Mouse (Mus musculus) mature B cell (primary cell): ENCODE results near the gene Pcx.
"Not testable (repeated sequence)": the region's sequence is repeated elsewhere in the genome, so short reads cannot be mapped to it uniquely, and the experiment has no call there.

Experiments used
- in situ Hi-C: fragments of 300-500 bp; cut with MboI; formaldehyde crosslinking; loops from 2 replicates; pipeline ENCODE4 v1.14.3; 2019

Gene Pcx

DNA sequence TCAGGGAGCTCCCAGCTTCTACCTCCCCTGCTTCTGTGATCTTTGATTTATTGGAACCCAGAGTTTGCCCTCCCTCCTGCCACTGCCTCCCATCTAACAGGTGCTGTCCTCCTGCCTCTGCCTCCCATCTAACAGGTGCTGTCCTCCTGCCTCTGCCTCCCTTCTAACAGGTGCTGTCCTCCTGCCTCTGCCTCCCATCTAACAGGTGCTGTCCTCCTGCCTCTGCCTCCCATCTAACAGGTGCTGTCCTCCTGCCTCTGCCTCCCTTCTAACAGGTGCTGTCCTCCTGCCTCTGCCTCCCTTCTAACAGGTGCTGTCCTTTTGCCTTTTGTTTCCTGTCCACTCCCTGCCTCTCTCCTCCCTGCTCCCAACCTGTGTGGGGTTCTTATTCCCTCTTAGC, 76.5 kb downstream of the Pcx start:
- in situ Hi-C loops: not testable (repeated sequence)

DNA sequence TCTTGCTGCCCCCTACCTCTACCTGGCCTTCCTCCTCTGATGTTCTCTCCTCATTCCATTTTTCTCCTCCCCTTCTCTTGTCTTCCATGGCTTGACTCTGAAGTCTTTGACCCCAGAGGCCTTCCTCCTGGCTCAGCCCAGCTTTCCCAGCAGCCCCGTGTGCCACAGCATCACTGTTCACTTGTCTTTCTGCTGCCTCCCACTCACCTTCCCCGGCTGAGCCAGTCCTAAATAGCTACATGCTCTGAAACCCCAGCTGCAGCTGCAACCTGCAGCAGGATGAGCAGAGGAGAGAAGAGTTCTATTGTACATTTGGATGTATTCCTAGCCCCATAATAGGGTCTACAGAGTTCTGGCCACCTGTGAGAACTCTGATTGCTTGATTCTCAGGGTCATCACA, 77.2 kb downstream of the Pcx start:
- in situ Hi-C loops: no loop called here

DNA sequence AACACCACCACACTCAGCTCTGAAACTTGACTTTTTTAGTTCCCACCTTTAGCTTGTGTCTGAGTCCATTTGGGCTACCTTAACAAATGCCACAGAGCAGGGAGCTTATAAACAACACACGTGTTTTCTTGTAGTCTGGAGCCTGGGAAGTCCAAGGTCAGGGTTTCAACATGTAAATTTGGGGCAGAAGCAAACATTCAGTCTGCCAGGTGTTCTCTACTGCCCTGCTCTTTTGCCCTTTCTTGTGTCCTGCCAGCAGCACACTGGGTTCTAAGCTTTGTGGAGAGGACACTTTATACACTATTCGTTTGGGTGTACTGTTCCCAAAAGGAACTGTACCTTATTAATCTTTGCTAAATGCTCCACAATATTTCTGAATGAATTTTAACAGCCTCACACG, 78.2 kb downstream of the Pcx start:
- in situ Hi-C loops: no loop called here

DNA sequence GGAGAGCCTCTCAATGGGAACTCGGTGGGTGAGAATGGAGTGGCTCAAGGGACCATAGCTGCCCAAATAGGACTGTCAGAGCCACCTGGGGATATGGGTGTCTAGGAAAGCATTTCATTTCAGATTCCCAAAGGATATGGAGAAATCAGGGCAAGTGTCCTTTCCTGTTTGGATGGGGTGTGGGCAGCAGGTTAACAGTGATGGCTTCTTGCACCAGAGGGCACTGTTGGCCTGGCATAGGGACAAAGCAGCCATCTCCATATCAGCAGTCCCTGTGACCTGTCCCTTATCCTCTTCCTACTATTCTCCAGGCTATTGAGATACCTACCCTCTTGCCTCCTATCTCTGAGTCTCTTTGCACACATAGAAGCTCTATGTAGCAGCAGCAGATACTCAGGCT, 78.8 kb downstream of the Pcx start:
- in situ Hi-C loops: no loop called here

DNA sequence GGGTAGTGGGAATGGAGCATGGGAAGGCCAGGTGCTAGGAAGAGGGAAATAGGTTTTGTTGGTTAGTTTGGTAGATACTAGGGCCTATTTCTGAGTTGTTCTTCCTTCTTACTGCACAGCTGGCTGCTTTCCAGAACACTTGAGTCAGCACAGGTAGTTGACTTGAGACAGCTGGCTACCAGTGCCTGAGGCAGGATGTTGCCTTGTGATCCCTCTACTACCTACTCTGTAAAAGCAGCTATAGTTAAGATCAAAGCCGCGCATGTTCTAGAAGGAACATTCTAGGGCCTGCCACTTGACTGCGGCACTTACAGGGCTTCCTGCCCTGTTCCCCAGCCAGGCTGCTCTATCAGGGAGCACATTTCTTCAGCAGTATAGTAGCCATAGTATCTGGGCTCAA, 79.8 kb downstream of the Pcx start:
- in situ Hi-C loops: no loop called here

DNA sequence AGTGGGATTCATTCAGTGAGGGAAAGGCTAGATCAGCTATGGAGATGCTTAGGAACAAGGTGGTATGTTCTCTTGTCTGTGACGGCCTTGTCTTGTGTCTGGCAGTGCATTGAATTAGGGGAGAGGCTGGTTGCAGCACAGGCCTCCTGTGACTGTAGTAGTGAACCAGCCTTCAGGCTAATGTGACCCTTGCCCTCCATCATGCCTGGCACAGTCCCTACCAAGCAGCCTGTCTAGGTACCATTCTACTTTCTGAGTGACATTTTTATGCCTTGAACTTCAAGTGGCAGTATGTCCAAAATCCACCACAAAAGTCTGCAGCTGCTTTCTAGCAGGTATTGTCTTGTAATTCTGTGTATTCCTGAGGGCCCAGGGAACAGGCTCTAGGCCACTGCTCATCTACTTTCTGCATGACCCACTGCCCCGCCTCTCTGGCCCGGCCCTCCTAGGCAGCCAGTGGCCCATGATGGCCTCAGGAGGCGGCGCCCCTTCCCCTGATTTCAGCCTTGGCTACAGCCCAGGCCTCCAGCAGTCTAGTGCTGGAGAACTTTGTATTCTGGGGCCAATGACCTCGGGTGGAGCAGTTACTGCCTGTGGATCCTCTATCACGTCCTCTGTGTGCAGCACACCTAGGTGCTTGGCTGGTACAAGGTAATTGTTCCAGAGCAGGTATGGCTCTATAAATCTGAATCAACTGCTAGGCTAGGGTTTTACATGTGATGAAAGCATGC, 83.7 kb downstream of the Pcx start:
- in situ Hi-C loops: no loop called here

DNA sequence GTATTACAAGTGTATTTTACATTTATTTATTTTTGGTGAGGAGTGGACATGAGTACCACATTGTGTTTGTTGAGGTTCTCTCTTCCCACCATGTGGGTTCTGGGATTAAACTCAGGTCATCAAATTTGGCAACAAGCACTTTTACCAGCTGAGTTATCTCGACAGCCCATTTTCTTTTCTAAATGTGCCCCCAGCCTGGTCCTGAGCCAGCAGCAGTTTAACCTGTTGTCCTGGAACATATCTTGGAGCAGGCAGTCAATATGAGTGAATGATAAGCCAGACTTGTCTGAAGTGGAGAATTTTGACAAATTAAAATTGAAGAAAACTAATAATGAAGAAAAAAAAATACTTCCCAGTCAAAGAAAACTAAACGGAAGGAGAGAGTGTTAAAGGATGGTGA, 85.8 kb downstream of the Pcx start:
- in situ Hi-C loops: no loop called here

DNA sequence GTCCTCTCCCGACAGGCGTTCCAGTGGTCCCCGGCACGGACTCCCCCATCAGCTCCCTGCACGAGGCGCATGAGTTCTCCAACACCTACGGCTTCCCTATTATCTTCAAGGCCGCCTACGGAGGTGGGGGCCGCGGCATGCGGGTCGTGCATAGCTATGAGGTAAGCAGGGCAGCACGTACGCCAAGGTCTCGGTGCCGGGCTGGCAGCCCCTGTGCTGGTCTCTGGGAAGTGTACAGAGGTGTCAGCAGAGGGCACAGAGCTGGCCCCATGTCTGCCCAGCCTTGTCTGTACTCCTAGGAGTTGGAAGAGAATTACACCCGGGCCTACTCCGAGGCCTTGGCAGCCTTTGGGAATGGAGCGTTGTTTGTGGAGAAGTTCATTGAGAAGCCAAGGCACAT, 92.2 kb downstream of the Pcx start:
- in situ Hi-C loops: no loop called here

DNA sequence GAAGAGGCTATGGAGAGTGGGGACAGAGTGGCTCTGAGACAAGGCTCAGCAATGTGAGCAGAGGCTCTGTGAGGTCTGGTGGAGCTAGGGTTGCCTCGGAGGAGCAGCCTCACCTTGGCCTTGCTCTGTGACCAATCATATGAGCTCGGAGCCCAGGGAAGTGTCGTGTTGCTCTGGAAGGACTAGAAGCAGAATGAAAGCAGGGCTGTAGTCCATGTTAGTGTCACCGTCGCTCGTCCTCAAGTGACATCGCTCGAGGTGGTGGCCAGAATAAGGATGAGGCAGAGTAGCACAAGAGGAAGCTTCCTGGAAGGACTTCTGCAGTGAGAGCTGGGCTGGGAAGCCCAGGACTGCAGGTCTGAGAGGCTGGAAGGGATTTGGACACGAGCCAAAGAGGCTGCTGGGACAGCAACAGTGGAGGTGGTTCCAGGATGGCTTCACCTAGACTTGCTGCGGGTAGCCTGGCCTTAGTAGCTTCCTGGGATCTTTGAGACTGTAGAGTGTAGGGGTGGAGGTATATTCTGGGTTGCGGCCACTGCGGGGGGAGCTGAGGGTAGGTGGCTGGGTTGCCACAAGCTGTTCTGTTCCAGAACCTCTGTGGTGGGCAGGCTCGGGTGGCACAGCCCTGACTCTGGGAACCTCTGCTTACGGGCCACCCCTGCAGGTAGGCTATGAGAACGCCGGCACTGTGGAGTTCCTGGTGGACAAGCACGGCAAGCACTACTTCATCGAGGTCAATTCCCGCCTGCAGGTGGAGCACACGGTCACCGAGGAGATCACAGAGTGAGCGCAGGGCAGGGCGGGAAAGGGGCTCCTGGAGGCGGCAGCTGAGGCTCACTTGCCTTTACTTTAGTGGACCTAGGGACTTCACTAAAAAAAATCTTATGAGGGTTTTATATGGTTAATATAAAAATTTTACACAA, 93.8 kb downstream of the Pcx start:
- in situ Hi-C loops: no loop called here

DNA sequence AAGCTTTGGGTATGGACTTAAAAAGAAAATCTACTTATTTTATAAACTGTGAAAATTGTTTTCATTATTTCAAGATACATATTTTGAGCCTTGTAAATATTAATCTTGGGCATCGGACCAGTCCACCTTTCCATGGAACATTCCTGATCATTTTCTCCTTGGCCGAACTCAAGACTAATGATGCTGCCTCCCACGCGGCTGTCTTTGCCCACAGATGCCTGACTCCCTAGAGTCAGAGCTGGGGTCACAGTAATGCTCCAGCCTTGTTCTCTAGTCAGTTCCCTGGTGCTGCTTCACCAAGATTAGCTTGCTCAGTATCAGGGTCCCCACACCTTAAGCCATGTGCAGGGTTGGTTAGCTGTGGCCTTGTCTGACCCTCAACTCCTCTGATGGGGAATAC, 95.4 kb downstream of the Pcx start:
- in situ Hi-C loops: no loop called here

DNA sequence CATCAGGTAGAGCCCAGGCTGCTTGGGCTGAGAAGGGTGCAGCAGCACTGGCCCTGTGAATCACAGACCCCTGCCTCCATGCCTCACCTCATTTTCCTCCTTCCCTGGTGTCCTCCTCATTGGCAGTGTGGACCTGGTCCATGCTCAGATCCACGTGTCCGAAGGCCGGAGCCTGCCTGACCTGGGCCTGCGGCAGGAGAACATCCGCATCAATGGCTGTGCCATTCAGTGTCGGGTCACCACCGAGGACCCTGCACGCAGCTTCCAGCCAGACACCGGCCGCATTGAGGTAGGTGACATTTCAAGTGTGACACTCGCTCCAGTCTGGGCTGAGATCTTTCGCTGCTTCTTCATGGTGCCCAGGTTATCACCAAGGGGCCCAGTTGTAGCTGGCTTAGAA, 97.1 kb downstream of the Pcx start:
- in situ Hi-C loops: no loop called here

DNA sequence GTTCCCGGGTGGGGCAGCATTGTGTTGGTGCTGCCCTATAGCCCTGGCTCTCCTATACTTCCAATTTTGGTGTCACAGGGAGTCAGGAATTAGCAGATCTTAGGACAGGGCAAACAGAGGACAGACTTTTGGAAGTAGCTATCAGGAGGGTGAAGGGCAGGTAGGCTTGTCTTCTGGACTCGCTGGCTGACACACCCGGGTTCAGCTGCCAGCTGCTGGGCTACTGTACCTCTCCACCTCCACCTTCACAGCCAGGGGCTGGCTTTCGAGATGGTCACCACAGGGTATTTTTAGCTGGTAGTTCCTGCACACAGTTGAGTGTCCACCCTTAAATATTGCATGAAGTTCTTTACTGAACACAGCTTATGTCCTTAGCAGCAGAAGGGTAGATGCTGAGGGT, 98.2 kb downstream of the Pcx start:
- in situ Hi-C loops: no loop called here

DNA sequence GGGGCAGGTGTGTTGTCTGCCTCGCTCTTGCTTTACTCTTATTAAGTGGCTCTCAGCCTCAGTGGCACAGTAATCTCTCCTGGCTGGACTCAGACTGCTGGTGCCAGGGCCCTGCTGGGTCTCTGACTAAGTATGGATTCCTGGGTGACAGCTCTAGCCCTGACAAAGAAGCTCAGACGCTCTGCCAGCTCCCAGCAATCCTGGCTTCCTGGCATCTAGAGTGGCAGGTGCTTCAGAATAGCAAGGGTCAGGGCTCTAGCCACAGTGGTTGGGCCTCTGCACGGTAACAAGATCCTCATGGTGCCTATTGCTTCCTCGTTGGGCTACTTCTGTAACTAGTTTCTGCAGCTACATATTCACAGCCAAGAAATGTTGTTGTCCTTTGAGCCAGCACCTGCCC, 99.8 kb downstream of the Pcx start:
- in situ Hi-C loops: no loop called here

DNA sequence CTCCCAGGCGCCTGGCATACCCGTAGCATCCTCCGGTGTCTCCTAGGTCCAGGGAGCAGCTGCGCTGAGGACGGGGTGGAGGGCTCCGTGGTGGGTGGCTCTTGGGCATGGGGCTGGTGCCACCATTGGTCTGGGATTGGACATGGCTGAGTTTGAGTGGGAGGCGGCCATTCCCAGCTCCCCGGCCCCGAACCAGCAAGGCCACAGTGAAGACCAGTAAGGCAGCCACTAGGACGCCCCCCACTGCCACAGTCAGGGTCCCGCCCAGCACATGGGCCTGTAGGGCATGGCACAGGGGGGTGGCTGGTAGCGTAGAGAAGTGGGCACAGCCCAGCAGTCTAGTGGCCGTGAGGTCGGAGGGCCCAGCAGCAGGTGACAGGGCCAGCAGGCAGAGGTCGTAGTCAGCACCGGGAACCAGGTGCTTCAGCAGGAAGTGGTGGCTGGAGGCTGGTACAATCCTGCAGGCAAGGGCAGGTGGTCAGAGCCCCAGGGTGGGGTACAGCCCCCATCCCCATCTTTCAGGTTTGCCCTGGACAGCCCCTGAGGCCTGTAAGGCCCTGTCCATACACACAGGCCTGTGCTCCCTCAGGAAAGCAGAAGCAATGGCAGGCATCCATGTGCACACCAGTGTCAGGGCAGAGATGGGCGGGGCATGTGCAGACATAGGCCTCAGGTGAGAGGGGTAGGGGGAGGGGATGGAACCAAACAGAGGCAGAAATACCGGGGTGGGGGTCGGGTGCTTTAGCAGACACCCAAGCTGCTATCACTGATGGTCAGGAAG, 102.1 kb downstream of the Pcx start:
- in situ Hi-C loops: no loop called here

DNA sequence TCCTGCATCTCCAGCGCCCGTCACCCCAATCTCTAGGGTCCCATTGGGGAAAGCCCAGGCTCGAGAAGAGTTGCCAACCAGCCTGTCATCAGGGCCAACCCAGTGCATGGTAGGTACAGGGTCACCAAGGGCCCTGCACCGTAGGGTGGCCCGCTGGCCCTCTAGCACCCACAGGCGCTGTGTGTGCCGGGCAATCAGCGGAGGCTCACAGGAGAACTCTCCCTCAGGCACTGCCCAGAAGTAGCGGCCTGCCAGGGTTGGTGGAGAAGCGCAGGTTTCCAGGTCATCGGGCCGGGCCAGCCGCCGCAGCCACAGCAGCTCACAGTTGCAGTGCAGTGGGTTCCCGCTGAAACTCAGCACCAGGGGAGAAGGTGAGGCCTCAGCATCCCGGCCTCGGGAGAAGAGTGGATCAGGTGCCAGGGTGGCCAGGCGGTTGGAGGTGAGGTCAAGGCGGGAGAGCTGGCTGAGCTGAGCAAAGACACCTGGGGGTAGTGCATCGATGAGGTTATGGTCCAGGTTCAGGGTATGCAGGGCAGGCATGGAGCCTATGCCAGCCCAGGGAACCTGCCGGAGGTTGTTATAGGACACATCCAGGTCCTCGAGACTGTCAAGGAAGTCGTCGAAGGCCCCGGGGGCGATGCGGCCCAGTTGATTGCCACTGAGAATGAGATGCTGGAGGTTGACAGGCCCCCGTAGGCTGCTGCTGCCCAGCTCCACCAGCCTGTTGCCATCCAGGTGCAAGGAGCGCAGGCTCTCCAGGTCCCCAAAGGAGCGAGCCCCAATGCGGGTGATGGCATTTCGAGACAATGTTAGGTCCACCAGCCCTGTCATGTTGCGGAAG, 103.4 kb downstream of the Pcx start:
- in situ Hi-C loops: no loop called here

DNA sequence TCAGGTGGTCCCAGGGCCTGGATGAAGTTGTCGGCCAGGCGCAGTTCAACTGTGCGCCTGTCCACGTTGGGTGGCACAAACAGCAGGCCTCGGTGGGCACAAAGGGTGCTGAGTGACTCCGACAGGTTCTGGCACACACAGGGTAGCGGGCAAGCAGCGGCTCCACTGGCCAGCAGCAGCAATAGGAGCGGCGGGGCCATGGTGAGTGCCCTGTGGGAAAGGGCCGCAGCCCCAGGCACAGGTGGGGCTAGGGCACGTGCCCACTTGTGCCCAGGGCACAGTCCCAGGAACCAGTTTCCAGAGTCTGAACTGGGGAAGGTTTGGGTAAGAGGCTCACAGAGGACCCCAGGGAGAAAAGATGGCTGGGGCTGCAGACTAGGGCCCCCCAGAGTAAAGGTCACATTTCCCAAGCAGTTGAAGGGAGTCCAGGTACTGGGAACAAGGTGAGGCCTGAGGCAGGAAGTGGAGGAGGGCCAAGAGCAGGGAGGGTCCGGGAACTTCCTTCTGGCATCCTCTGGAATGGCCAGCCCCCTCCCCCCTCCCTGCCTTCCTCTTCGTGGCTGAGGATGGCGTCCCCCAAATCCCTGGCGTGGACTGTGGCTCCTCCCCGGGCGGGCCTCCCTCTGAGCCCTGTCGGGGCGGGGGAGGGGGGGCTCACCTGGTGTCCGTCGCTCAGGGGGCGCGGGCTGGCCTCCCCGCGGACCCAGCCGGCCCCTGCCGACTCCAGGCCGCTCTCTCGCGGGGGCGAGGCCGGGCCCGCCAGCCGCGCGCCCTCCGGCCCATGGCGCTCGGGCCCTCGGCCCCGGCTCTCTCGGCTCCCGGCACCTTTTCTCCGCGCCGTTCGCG, 104.3 kb downstream of the Pcx start:
- in situ Hi-C loops: no loop called here

DNA sequence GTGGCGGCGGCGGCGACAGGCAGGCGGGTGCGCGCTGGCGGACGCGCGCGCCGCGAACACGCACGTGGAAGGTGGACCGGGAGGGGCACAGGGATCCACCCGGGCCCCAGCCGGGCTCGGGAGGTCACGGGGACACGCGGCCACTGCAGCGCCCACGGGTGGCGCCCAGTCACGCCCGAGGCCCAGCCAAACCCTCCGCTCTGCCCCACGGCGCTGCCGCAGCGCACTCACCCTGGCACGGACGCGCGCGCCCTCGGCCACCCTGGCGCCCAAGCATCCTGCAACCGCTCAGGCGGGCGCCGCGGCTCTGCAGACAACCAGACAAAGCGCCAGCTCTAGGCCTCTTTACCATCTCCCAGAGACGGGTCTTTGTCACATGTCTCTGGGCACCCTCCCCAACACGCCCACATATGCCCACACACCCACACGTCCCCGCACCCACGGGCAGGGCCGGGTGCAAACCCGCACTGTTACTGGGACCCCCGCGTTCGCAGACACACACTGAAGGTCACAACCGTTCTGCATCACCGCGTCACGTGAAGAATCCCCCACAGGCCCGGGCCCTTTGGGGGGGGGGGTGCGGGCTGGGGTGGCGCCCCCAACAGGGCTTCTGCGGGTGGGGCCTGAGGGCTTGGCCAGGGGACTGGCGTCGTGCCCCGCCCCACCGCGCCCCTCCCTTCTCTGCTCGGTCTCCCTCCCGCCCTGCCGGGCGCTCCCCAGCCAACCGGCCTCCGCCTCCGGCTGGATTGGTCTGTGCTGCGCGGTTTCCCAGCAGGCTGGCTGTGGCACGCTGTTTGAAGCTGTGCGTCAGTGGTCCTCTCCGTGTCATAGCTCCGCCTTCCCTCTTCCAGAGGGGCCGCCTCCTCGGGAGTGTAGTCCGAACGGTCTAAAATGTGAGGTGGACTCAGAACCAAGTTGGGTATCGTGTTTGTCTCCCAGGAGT, 105.2 kb downstream of the Pcx start, which contains the start of gene Lrfn4:
Gene Lrfn4 (minus strand): TSS at position 517 of the 943 bp plus-strand sequence.
- in situ Hi-C loops: no loop called here

DNA sequence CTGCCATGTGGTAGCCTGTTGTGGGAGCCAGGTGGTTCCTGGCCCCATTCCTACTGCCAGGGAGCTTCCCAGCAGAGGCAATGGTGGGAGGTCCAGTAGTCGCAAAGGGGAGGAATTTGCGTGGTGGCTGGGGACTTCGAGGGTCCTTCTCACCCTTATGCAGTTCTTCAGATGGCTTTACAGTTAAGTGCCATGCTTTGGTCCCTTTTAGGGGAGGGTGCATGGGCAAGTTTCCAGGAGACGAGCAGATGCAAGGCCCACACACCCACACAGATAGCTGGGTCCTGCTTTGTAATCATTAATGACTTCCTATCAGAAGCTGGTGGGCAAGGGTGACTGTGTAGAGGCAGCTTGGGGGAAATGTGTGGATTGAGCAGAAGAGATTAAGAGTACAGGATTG, 106.3 kb downstream of the Pcx start:
- in situ Hi-C loops: no loop called here

DNA sequence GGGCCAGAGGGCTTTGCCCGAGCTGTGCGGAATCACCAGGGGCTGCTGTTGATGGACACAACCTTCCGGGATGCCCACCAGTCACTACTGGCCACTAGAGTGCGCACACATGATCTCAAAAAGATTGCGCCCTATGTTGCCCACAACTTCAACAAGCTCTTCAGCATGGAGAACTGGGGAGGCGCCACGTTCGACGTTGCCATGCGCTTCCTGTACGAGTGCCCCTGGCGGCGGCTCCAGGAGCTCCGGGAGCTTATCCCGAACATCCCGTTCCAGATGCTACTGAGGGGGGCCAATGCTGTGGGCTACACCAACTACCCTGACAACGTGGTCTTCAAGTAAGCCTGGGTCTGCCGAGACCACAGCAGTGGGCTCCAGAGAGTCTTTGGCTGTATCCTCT, 107.9 kb downstream of the Pcx start:
- in situ Hi-C loops: no loop called here
